Mouse (Mus musculus) splenic B cell, adult 2 months (primary cell): ENCODE results near the gene Gosr2.
"Not testable (repeated sequence)": the region's sequence is repeated elsewhere in the genome, so short reads cannot be mapped to it uniquely, and the experiment has no call there.

ENCODE experiments used
- DNase-seq: peaks from one replicate; pipeline ENCODE4 v3.0.0-alpha.2; 2011; ENCODE audit warnings: low read depth, low spot score
- H3K27me3 ChIP-seq: 2 replicates; pipeline ENCODE4 v1.6.1; 2012; ENCODE audit warnings: mild to moderate bottlenecking, low read length, moderate library complexity, mixed read lengths; ENCODE audit not compliant: control insufficient read depth, poor library complexity, insufficient read depth, severe bottlenecking
- H3K36me3 ChIP-seq: 2 replicates; pipeline ENCODE4 v1.6.1; 2012; ENCODE audit warnings: mild to moderate bottlenecking, low read length, moderate library complexity, mixed read lengths; ENCODE audit not compliant: control insufficient read depth, poor library complexity, insufficient read depth, severe bottlenecking

Gosr2 gene

DNA sequence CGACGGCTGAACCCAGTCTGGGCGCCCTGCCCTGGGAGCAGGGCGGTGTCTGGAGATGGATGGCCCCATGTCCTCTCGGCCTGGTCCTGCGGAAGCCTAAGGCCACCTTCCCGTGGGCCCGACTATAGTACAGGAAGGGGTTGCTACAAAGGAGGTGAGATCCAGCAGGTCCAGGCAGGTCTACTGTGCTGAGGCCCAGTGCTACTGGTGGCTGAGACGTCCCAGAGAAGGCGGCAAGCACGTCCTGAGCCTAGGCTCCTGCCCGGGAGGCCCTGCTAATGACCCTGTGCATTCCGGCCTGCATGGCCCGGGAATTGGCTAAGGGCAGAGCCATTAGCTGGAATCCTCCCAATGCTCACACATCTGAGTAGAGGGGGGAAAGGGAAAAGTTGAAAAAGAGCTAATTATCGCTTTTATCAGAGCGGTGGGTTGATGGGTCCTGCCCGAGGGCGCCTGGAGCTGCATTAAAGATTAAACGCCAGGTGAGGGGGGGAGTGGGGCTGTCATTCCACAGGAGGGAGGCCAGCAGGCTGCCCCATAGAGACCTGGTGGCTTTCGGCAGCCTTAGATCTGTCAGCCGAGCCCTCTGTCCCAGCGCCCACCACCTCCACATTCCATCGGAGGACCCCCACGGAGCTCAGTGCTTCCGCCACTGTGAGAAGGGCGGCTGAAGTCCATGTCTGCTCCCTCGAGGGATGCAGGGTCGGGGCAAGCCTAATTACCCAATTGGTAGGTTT, 14.3 kb upstream of the Gosr2 start:
- no peak for DNase-seq
- H3K27me3 ChIP-seq = no peaks in the 10 kb centered on the region
- H3K36me3 ChIP-seq = no peaks in the 10 kb centered on the region

DNA sequence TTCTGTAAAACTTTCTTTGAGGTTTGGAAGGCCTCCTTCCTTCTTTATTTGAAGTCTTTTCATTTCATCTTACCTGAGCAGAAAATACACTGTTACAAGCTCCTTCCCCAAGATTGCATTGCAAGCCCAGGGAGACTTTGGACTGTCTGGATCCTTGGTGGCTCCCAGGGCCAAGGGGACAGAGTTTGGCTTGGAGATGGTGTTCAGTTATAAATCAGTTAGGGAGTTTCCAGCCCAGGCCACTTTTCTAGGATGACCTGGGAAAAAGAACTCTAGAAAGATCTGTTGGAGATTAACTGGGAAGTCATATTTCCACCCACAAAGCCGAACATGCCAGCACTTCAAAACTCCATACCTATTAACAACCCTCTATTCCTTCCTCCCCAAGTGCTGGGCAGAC, 12.3 kb upstream of the Gosr2 start:
- Histone ChIP-seq H3K36me3 (no peaks in the 10 kb centered on the region), H3K27me3 (no peaks in the 10 kb centered on the region)
- no peak for DNase-seq

DNA sequence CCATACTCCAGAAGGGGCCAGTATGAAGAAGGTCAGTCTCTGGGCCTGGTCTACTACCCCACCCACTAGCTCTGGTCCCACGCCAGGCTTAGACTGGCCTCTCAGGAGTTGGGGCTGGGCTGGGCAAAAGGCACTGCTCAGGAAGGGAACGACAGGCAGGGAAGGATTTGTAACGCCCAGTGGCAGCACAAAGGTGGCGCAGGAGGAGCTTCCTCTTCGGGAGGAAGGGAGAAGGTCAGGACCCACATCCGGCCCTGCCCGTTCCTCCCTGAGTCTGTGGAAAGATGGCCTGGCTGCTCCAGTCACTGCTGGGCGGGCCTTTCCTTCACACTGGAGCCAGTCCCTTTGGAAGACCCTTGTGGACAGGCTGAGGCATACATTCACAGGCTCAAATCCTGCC, 9.3 kb upstream of the Gosr2 start:
- H3K27me3 ChIP-seq = no peaks in the 10 kb centered on the region
- no peaks in the 10 kb centered on the region for H3K36me3 ChIP-seq
- DNase-seq = no peak

GRCm38 (mm10) chr11:103698226-103698625, 528 bp upstream of the Gosr2 start:
- Histone ChIP-seq H3K36me3 (peaks cover 2% of the 10 kb centered on the region; the same call in 1 of the 2 replicates), H3K27me3 (no peaks in the 10 kb centered on the region)
- no peak for DNase-seq

DNA sequence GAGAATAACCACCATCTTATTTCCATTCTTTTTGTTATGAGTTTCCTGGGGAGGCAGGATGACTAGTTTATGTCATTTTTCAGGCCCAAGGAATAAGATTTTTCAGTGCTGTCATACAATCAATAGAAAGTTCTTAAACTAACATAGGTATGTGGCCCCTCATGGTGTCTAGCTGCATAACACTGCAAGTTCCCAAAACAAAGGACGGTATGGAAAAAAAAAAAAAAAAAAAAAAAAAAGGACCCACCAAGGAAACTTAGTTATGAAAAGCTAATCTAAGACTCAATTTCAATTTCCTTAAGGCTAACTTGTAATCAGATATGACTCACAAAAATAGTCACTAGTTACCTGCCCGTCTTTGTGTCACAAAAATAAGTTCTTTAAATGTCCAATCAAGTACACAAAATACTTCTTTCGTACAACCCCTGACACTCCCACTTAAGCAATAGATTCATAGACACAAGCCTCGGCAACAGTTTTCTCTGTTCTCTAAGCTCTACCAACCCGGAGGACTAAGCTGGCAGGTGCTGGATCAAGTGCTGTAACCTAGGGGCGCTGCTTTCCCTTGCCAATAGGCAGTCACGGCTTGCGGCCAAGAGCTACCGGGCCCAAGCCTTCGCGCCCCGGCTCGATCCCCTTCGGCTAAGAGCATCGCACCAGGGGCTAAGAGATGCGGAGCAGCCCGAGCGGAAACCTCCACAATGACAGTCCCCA, 690 bp downstream of the Gosr2 start:
- DNase-seq = no peak
- H3K27me3 ChIP-seq = no peaks in the 10 kb centered on the region

DNA sequence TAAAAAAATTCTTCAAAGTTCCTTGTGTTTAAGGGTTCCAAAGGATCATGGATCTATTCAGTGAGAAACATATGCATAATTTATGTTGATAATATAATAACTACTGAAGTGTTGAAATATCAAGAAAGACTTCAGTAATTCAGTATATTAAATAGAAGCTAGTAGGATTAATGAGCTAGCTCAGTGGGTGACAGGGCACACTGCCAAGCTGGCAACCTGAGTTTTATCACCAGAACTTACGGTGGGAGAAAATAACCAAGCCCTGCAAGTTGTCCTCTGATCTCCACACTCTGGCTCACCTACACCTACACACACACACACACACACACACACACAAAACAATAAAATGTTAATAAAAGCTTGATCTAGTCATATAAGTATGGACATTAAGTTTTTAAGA, 4.5 kb downstream of the Gosr2 start:
- peaks cover 4% of the 10 kb centered on the region; the same call in 1 of the 2 replicates for H3K36me3 ChIP-seq
- no peak for DNase-seq
- no peaks in the 10 kb centered on the region for H3K27me3 ChIP-seq

More for the DNA sequence above, 690 bp downstream of the Gosr2 start:
- peaks cover 2% of the 10 kb centered on the region; the same call in 1 of the 2 replicates for H3K36me3 ChIP-seq

GRCm38 (mm10) chr11:103691036-103691435, 6.7 kb downstream of the Gosr2 start:
- DNase-seq = no peak
- peaks cover 9% of the 10 kb centered on the region for H3K36me3 ChIP-seq
- H3K27me3 ChIP-seq = no peaks in the 10 kb centered on the region

- no peak for DNase-seq
- Histone ChIP-seq H3K36me3 (peaks cover 9% of the 10 kb centered on the region), H3K27me3 (no peaks in the 10 kb centered on the region)
Measured at GRCm38 (mm10) chr11:103688980-103689378, 8.7 kb downstream of the Gosr2 start.

GRCm38 (mm10) chr11:103688271-103688979, 9.3 kb downstream of the Gosr2 start:
- no peaks in the 10 kb centered on the region for H3K27me3 ChIP-seq
- DNase-seq = no peak
- peaks cover 11% of the 10 kb centered on the region for H3K36me3 ChIP-seq

DNA sequence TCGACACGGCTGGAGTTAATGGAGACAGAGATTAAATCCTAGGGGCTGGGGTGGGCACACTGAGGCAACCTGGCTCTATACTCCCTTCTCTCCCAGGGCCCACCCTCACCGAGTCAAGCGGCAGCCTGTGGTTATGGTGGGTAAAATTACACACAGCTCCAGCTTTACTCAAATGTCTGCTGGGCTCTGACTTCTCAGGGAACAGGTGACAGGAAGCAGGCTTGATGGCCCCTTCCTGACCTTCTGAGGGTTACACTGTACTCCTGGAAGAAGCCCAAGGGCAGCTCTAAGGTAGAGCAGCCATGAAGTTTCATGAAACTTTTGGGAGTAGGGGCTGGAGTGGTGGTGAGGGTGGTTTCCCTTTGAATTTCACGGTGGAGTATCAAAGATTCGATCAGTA, 11.0 kb downstream of the Gosr2 start:
- no peaks in the 10 kb centered on the region for H3K27me3 ChIP-seq
- no peak for DNase-seq

DNA sequence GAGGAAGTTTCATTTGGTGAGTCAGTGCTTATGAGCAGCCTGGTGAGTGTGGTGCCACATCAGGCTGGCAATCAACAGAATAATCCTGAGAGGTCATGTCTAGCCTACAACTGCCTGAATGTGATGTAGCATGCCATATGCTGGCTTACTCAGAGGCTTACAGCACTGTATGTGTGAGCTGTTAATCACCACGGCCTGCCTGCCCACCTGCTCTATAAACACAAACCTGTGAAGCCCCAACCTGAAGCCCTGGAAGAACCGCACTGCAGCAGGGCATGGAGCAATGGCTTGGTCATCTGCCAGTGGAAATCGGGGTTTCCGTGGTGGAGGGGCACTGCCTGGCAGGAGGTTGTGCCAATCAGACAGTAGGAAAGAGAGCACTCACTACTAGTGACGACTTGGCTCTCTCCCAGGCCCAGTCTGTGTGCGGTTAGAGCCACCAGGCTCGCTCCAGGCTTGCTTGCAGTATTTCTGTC, 12.4 kb downstream of the Gosr2 start:
- DNase-seq = no peak
- no peaks in the 10 kb centered on the region for H3K27me3 ChIP-seq
- peaks cover 25% of the 10 kb centered on the region for H3K36me3 ChIP-seq

More for the DNA sequence above, 11.0 kb downstream of the Gosr2 start:
- peaks cover 21% of the 10 kb centered on the region for H3K36me3 ChIP-seq

DNA sequence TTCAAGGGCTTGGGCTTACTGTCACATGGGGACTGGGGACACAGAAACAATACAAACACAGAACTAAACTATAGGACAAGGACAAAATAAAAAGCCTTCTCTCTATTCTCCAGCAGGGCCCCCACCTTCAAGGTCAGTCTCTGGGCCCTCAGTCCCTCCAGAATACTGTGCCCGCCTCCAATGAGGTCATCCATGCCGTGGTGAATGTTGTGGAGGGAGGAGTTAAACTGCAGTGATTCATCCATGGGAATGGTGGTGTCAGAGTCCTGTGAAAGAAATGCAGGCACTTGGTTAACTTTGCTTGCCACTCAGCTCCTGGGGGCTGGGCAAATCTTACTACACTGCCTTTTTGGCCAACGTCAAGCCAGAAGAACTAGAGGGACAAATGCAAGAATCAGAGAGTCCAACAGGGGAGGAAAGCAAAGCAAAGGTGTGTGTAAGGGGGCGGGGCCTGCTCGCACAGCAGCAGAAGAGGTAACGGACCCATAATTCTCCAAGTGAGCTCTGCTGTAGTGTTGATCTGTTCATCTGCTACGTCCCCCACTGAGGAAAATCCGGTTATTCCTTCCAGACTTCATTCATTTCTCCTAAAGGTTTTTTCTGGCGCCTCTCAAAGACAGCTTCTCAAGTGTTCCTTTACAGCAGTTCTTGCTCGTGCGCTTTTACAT, 13.9 kb downstream of the Gosr2 start:
- Histone ChIP-seq H3K27me3 (no peaks in the 10 kb centered on the region), H3K36me3 (peaks cover 24% of the 10 kb centered on the region)
- DNase-seq = no peak

GRCm38 (mm10) chr11:103677042-103677441, 20.7 kb downstream of the Gosr2 start:
- H3K27me3 ChIP-seq, H3K36me3 ChIP-seq: not testable (repeated sequence)
- peak; percentile 49 for DNase-seq

- peaks cover 2% of the 10 kb centered on the region for H3K36me3 ChIP-seq
- peak; percentile 74 for DNase-seq
- H3K27me3 ChIP-seq = no peaks in the 10 kb centered on the region
Measured at GRCm38 (mm10) chr11:103675556-103675955, 22.1 kb downstream of the Gosr2 start.
